Mouse (Mus musculus): ENCODE measurements around the gene Tas2r144. TPM values are rescaled to one million over a fixed set of nuclear protein-coding genes. Genes with fewer than 3 reads are reported as not detected.

The Tas2r144 gene
- total RNA-seq (2014; fragmentation: Nextera tagmentation), result not detected in 2 replicates
- total RNA-seq (2017), result not detected in 2 replicates

DNA sequence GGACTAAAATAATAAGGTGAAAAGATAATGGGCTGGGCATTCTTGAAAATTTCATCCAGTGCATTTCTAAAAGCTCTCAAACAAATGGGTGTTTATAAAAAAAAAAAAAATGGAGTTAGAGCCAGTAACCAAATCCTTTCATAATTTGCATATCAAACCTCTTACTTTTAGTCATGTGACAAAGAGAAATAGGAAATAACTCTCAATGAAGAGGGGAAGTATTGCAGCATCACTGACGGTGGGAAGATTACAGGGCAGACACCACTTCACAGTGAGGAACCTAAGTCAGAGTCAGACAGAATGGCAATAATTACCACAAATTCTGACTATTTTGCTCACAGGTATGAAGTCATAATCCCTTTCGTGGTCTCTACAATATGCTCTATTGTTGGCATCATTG, at the start of gene Tas2r144:
Gene Tas2r144 (plus strand): TSS at position 301 of the 400 bp plus-strand sequence.
- ATAC-seq (replicated peaks; ENCODE audit: poor library complexity, severe bottlenecking), result peak; percentile 33; the same call in 1 of the 2 replicates

DNA sequence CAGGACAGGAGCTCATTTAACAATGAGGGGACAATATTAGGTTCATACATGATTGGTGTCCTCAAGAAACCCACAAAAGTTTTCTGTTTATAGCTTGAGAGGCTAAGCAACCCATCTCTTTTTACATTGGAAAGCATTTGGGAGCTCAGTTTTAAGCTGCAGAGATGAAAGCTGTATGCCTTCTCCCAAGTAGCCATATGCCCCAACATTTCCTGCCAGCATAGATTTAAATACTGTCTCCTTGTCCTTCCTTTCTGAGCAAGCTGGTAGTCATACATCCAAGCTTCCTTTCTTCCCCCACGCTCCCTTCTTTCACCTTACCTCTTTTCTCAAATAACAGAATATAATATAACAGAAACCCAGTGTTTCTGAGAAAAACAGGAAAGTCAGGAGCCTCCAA, 32.7 kb upstream of the Tas2r144 start:
- no peak for ATAC-seq (replicated peaks; ENCODE audit: poor library complexity, severe bottlenecking)

DNA sequence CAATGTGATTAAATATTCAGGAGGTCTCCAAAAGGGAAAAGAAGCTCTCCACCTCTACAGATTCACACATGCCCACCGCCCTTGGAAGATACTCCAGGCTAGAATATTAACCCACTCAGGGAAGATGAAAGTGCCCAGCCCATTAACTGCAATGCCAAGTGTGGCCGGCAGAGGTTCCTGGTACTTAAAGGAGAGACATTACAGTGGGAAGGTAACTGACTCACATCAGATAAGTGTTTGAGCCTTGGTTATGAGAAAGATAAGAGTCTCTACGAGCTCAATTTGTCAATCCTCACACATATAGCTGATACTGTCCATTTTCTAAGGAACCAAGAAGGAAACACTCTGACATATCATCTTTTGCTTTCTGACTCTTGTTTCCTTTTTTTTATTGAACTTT, 28.9 kb upstream of the Tas2r144 start:
- ATAC-seq (replicated peaks; ENCODE audit: poor library complexity, severe bottlenecking), result 0 out of 2 replicates have a peak, but pooled peaks have one; percentile 37

DNA sequence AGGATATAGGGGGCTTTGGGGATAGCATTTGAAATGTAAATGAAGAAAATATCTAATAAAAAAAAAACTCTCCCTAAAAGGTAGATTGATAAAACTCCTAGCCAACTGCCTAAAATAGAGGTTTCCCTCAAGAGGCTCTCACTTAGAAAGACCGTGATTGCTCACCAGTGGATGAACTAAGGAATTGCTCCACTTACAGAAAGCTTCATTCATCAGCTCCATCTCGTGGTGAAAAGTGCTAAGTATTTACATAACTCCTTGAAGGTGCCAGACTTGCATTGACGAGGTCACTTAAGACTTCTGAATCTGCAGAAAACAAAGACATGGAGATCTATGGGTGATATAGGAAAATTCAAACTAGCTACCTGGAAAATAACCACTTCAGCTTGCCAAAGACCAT, 17.4 kb upstream of the Tas2r144 start:
- no peak for ATAC-seq (replicated peaks; ENCODE audit: poor library complexity, severe bottlenecking)

DNA sequence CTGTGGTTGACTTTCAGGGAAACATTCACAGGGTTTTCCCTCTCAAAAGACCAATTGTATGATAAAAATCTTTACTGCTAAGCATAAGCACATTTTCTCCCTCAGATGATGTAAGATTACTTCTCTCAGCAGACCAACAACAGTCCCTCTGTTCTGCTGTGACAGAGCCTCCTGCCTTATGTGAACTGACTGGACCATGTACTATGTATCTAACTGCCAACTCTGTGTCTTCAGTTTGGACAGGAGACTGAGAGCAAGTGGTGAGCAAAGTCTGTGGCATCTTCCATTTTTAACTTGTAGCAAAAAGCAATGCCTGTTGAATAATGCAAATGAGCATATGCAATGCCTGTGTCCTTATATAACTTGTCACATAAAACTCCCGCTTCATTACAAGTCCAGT, 15.6 kb upstream of the Tas2r144 start:
- ATAC-seq (replicated peaks; ENCODE audit: poor library complexity, severe bottlenecking), result no peak

DNA sequence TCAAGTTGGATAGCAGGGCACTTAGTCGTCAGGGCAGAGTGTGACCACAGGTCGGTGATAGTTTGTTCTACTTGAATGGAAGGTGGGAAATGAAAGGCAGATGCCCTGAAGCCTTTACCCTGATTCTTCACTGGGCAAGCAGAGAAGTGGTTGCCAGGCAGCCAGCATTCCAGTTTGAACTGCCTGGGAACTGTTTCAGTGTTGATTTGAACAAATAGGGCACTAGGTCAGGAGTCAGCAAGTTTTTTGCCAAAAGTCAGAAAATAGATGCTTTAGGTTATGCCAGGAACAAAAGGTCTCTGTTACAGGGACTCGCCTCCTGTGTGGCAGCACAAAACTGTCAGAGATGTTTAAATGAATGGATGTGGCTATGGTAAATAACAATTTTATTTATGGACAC, 7.2 kb downstream of the Tas2r144 start:
- no peak for ATAC-seq (replicated peaks; ENCODE audit: poor library complexity, severe bottlenecking)

DNA sequence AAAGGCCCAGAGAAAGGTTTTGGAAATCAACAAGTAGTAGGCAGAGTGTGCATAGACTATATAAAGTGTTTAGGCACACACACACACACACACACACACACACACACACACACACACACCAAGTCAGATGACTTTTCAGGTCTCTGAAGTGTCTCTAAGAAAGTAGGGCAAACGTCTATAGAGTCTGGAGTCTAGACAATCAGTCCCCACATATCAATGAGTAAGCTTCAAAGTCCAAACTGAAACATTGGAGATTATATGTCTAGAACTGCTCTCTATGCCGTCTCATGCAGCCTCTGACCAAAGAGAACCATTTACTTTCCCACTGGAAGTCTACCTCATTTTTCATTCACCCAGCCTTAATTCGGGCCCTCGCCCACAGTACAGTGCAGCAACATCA, 9.9 kb downstream of the Tas2r144 start:
- no peak for ATAC-seq (replicated peaks; ENCODE audit: poor library complexity, severe bottlenecking)

DNA sequence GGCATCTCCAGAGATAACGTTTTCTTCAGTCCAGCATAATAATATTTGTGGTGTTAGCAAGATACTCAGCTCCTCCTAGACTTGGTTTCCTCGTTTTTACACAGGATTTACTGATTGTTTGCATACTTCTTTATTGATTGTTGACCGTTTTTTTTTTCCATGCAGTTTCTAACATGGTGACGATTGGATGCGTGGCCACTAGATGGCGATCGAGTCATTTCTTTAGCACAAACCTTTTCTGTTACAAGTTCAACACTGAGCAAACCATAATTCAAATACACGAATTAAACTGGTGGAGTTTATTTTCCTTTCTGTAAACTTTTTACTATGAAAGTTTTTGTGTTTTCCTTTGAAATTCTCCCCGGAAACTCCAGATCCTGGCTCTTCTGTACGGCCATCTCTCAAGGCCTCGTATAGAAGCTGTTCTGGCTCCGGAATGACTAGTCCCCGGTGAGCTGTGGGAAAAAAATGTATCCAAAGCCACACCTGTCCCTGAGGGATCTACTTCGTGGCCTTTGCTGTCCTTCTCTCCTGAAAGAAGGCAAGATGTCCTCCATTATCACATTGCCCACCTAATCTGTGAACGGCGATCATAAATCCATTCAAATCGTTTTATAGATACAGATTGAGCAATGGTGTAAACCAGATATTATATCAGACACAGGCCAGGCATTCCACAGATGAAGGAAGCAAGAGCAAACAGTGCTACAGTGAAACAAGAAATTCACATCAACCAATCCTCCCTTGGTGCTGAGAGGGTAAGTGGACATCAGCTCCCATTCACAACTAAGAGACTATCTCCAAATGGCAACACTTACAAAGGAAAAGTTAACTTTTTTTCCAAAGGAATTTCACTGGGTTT, 12.3 kb downstream of the Tas2r144 start:
- ATAC-seq (replicated peaks; ENCODE audit: poor library complexity, severe bottlenecking), result peak; percentile 87

DNA sequence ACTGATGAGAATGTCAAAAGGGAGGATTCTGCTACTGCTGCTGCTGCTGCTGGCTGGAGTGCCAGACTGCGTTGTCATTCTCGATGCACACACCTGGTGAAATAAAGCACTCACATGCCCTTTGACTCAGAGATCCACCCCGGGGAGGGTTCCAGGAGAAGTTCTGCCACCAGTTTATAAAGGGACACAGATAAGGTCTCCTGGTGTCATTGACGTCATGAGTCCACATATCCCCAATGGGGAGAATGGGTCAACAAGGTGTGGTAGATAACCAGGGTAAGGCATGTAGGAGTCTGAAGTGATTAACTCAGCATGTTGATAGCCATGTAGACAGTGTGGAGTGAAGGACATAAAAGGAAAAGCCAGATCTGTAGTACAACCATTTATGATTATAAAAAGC, 14.5 kb downstream of the Tas2r144 start:
- no peak for ATAC-seq (replicated peaks; ENCODE audit: poor library complexity, severe bottlenecking)

DNA sequence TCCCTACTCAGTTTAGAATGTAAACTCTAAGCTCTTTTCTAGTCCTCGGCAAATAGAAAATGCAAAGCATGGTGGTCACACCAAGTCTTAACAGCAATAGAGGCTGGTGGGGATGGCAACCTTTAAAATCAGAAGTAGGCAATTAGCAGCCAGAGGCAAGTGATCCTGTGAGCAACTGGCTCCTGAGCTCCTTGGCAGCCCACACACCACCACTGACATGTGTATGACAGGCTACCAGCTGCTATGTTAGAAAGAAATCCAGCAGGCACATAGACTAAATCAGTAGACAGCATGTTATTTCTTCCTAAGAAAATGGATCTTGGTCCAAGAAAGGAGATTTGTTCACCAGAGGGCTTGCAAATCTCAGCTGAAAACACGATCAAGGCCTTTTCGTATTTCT, 16.1 kb downstream of the Tas2r144 start:
- ATAC-seq (replicated peaks; ENCODE audit: poor library complexity, severe bottlenecking), result no peak

DNA sequence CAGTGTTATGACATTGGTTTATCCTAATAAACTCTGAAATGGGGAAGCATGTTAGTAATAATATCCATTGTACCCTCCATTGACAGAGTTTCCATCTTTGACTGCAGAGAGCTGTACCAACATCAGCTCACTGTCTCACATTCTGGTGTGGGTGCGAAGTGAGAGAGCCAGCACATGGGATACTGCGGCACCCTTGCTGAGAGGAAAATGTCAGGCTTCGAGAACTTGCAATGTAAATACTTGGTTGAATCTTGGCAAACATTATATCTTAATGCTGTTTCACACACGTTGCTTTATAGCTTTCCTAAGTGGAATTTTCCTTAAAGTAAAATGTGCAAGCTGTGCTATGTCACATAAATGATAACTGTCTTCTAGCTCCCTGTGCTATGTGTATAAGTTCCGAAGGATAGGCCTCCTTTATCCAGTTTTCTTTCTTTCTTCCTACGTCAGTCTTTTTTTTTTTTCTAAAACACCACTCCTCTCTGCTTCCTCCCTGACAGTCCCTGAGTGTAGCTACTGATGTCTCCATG, 22.2 kb downstream of the Tas2r144 start:
- ATAC-seq (replicated peaks; ENCODE audit: poor library complexity, severe bottlenecking), result no peak

DNA sequence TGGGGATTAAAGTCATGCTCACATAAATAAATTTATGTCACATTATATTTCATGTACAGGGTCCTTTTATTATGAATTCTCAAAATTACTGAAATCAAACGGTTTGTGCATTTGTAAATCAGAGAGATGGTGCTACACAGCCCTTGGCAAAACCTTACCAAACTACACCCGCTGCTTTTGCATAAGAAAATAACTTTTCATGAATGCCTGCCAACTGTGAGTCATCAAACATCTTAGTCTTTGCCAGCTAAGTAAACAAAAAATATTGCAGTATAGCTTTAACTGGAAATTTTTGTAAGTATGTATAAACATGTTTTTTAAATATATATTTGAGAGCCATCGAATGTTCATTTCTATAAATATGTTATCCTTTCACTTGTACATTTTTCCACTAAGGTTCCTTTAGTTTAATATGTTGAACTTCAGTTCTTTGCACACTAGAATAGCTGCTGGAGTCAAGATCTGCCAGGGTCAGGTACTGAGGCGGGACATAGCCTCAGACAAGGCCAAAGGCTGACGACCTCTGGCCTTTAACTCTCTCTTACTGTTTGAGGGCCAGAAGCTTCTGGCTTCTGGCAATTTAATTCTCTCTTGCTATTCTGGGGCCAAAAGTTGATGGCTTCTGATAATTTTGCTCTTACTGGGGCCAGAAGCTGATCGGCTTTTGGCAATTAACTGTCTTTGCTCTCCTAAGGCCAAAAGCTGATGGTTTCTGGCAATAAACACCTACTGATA, 26.4 kb downstream of the Tas2r144 start:
- ATAC-seq (replicated peaks; ENCODE audit: poor library complexity, severe bottlenecking), result no peak

DNA sequence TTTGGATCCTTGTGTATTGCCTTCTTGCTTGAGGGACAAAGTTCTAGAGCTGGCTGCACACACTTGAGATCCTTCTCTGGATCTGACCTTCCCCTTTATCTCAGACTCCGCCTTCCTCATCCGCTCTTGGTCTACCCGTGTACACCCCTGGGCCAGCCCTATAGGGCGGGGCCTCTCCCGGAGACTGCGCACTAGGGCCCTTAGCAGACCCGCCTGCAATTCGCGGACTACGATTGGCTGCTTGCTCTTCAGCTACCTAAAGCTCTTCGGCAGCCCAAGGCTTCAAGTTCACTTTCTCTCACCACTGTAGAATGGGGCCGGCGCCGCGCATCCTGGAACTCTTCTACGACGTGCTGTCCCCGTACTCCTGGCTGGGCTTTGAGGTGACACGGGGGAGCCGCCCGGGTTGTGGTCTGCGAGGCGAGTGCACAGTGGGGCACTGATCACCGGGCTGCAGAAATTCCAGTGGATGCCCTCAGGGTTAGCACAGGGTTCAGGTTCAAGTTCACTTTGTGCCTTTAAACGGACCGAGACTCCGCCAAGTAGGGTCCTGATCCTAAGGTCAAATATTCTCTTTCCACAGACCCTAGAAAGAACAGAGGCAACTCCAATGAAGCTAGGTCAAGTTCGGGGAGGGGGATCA, 30.7 kb downstream of the Tas2r144 start, which contains the start of gene Gstk1:
Gene Gstk1 (plus strand): TSS at position 225 of the 643 bp plus-strand sequence.
- peak; percentile 99 for ATAC-seq (replicated peaks; ENCODE audit: poor library complexity, severe bottlenecking)

DNA sequence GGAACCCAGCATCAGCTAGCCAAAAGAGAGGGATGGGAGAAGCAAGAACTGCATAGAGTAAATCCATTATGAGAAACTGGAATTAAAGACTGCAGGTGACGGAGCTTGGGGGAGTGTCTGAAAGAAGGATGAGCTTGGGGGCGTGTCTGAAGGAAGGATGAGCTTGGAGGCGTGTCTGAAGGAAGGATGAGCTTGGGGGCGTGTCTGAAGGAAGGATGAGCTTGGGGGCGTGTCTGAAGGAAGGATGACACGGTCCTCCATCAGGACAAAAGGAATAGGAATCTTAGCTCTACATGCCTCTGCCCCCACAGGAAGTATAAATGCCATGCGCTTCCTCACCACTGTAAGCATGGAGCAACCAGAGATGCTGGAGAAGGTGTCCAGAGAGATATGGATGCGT, 32.0 kb downstream of the Tas2r144 start:
- ATAC-seq (replicated peaks; ENCODE audit: poor library complexity, severe bottlenecking), result peak; percentile 32

DNA sequence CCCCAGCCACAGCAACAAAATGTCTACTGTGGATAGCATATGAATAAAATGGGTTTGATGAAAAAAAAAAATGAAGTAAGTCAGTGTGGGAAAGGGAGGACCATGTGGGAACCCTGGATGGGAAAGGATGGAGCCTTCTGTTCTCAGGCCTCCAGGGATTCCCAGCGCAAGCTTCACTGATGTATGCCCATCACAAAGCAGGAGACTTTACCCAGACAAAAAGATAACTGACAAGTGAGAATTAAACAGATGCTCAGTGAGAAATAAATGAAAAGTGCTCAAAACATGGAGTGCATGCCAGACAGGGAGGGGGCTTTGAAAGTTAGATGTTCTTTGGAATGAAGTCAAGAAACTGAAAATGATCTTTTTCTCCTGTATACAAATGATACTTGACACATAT, 32.9 kb downstream of the Tas2r144 start:
- no peak for ATAC-seq (replicated peaks; ENCODE audit: poor library complexity, severe bottlenecking)

DNA sequence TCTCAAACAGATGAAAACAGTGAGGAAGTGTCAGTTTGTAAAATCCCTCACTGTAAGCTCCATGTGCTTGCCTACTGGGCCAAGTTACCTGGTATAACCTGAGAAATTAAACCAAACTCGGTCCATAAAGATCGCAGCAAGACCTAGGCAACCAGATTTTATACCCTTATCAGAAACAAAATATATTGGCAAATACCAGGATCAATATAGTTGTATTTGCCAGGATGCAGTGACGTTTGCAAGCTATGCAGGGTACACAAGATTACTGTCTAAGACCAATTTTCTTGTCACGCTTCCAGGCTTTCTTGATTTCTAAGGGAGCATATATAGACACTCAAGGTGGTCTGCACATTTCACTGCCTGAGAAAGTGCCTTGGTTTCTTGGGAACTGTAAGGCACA, 36.7 kb downstream of the Tas2r144 start:
- no peak for ATAC-seq (replicated peaks; ENCODE audit: poor library complexity, severe bottlenecking)

DNA sequence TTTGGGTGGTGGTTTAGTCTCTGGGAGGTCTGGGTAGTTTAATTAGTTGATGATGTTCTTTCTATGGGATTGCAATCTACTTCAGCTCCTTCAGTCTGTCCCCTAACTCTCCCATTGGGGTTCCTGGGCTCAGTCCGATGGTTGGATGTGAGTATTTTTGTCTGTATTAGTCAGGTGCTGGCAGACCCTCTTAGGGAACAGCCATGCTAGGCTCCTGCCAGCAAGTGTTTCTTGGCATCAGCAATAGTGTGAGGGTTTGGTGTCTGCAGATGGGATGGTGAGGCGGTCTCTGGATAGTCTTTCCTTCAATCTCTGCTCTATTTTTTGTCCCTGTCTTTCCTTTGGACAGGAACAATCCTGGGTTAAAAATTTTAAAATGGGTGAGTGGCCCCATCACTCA, 38.0 kb downstream of the Tas2r144 start:
- no peak for ATAC-seq (replicated peaks; ENCODE audit: poor library complexity, severe bottlenecking)

DNA sequence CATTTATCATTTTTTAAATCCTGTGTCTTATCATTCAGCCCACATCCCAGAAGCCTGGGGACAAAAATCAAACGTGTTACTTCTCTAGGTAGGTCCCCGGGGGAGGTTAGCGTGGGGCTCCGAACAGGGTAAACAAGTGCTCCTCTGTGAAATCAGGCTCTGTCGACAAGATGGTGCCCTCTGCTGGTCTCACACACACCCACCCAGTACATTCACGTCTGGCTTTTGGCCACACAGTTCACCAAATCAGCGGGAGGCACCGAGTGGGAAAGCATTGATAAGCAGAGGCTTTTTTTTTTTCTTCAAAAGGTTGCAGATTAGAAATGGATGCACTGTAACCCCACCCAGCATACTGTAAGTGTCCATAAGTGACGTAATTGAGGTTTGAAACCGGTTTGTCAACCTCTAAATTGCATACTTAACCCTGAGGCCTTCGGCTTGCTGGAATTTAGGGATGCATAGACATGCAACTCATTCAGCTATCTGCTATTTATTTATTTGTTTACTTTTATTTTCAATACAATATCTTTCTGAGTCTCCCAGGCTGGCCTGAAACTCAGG, 42.3 kb downstream of the Tas2r144 start:
- ATAC-seq (replicated peaks; ENCODE audit: poor library complexity, severe bottlenecking), result peak; percentile 95

DNA sequence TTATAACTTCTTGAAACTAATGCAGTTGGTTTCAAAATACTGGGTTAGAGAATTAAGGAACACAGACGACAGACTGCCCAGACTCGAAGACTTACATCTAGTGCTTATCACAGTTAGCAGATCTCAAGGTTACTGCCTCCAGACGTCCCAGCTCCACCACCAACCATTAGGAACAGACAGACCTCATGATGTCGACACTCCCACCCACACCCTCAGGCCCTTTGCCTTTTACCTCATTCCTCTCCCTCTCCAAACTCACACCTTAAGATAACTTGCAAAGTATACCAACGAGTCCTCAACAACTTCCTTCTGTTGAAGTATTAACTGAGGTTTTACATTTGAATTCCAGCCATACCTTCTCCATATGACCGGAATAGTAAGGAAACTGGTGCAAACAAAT, 45.3 kb downstream of the Tas2r144 start:
- ATAC-seq (replicated peaks; ENCODE audit: poor library complexity, severe bottlenecking), result no peak

DNA sequence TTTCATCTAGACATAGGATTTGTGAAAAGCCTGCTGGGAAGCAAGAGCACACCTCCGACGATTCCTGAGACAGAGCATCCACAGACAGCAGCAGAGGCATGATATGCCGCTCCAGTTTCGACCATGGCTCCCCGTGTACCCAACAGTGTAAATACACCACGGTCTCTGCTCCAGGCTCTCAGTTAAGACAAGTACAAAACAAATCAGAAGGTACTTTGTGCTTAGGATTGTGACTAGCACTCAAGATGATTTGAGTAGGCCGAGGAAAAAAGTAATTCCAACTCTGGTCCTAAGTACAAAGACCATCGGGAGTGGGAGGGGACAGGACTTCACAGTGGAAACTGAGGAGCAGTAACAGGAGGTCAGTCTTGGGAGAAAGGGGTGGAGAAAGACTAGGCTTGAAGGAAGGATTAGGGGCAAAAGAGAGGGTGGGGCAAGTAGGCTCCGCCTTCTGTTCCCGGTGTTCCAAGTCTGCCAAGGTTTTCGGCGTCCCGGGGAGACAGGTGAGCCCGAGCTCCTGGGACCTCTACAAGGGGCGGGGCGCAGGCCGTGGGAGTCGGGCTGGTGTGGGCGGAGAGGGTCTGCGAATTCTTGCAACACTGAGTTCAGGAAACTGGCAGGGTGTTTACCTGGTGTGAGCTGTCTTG, 46.5 kb downstream of the Tas2r144 start, which contains the start of gene Tmem139:
Gene Tmem139 (plus strand): TSS at position 447 of the 647 bp plus-strand sequence.
- no peak for ATAC-seq (replicated peaks; ENCODE audit: poor library complexity, severe bottlenecking)

Data from granulocyte monocyte progenitor cell, adult 5-6 weeks (primary cell).